Mouse (Mus musculus): ENCODE data around the gene Nol10. TPM values are rescaled to one million over a fixed set of nuclear protein-coding genes. Genes with fewer than 3 reads are reported as not detected.

Nol10 gene
- total RNA-seq, 2 experiments from 2014 or later, result 19.3 to 20.6 TPM

Small RNA genes within 50 kb of the gene (microRNA-seq; reads per million reads assigned to microRNA genes)
- gene Mir3066, result 1.7 to 2.2 reads per million in 2 experiments

Other genes starting within 250 kb of the Nol10 start
- gene Kcnf1, start 171.6 kb upstream of the Nol10 start, total RNA-seq (2021), result 10 to 100 TPM; 35.5 to 42.1 TPM
- 100 to 1,000 TPM; 118 to 148 TPM for gene Pdia6, start 81.9 kb upstream of the Nol10 start, total RNA-seq (2021)
- gene Atp6v1c2, start 19.1 kb upstream of the Nol10 start, total RNA-seq (2021), result 1 to 10 TPM; 2.3 to 3.1 TPM
- gene Odc1, start 196.3 kb downstream of the Nol10 start, total RNA-seq (2021), result 10 to 100 TPM; 71.6 to 84.0 TPM

Measured in layer of hippocampus, postnatal 25 days (tissue).